Mouse (Mus musculus) CH12.LX (cell line): ENCODE data around the gene Astn2. TPM values are rescaled to one million over a fixed set of nuclear protein-coding genes. Genes with fewer than 3 reads are reported as not detected.

ENCODE experiments used
- DNase-seq: peaks from one replicate; pipeline ENCODE4 v3.0.0-alpha.2; 2013; ENCODE audit errors: extremely low read depth
- H3K27ac ChIP-seq: 2 replicates; pipeline ENCODE4 v1.5.1; 2012; ENCODE audit warnings: low read depth, mild to moderate bottlenecking, control low read depth, moderate library complexity; ENCODE audit not compliant: insufficient read depth
- H3K27me3 ChIP-seq: replicated peaks from 2 replicates; pipeline ENCODE3; 2012; ENCODE audit warnings: inconsistent platforms
- H3K36me3 ChIP-seq, 2 experiments: replicated peaks in 1 of 2; 2 replicates each; pipeline versions ENCODE3 to v1.6.1; 2012; ENCODE audit warnings: inconsistent platforms in 1 of 2, low read length in 1 of 2, mild to moderate bottlenecking in 1 of 2, mixed read lengths in 1 of 2, moderate library complexity in 1 of 2; ENCODE audit not compliant: control insufficient read depth in 1 of 2, insufficient read depth in 1 of 2
- H3K4me1 ChIP-seq, 2 experiments: 2 replicates each; pipeline ENCODE4 v1.6.1; 2012; ENCODE audit warnings: inconsistent platforms in 1 of 2, moderate library complexity in 1 of 2; ENCODE audit not compliant: insufficient read depth in 2 of 2, control insufficient read depth in 1 of 2
- H3K4me2 ChIP-seq: 2 replicates; pipeline ENCODE4 v1.6.1; 2012; ENCODE audit warnings: low read depth, mild to moderate bottlenecking, control low read depth; ENCODE audit not compliant: poor library complexity, insufficient read depth, severe bottlenecking
- H3K4me3 ChIP-seq, 3 experiments: fragments of 150-350 bp in 1 of 3; sonication (generic) in 1 of 3; replicated peaks in 1 of 3; 2 replicates each; pipeline versions ENCODE3 to v1.5.1; 2011 to 2012; ENCODE audit warnings: low read depth in 2 of 3, low read length in 2 of 3, mild to moderate bottlenecking in 2 of 3, moderate library complexity in 2 of 3, control low read depth in 1 of 3, improper control_type of control experiment in 1 of 3, inconsistent platforms in 1 of 3, mixed read lengths in 1 of 3; ENCODE audit not compliant: poor library complexity in 1 of 3
- H3K79me2 ChIP-seq: replicated peaks from 2 replicates; pipeline ENCODE4 v1.6.1; 2012; ENCODE audit warnings: mild to moderate bottlenecking, moderate library complexity; ENCODE audit not compliant: control insufficient read depth, poor library complexity, insufficient read depth, severe bottlenecking; ENCODE audit errors: extremely low read depth
- H3K9ac ChIP-seq: 2 replicates; pipeline ENCODE4 v1.6.1; 2012; ENCODE audit warnings: low read depth, mild to moderate bottlenecking, control low read depth, moderate library complexity; ENCODE audit not compliant: insufficient read depth
- H3K9me3 ChIP-seq: replicated peaks from 2 replicates; pipeline ENCODE3; 2012; ENCODE audit warnings: low read length, inconsistent platforms, mixed read lengths
- BHLHE40 ChIP-seq: IDR thresholded peaks from 2 replicates; pipeline ENCODE4 v1.6.1; 2011; ENCODE audit warnings: mild to moderate bottlenecking, low read depth, low read length, improper control_type of control experiment
- CHD1 ChIP-seq: IDR thresholded peaks from 2 replicates; pipeline ENCODE4 v1.6.1; 2012; ENCODE audit warnings: low read depth, low read length, improper control_type of control experiment, inconsistent platforms
- CHD2 ChIP-seq: IDR thresholded peaks from 2 replicates; pipeline ENCODE4 v1.6.1; 2011; ENCODE audit warnings: low read length, improper control_type of control experiment
- CTCF ChIP-seq, 2 experiments: IDR thresholded peaks in 1 of 2; conservative IDR thresholded peaks in 1 of 2; 2 replicates each; pipeline ENCODE4 v1.5.1; 2011 to 2012; ENCODE audit warnings: low read depth in 2 of 2, low read length in 2 of 2, improper control_type of control experiment in 1 of 2, inconsistent platforms in 1 of 2, mild to moderate bottlenecking in 1 of 2, moderate library complexity in 1 of 2
- ELF1 ChIP-seq: IDR thresholded peaks from 2 replicates; pipeline ENCODE4 v1.6.1; 2014; ENCODE audit warnings: low read depth, mild to moderate bottlenecking, inconsistent platforms, low read length, improper control_type of control experiment
- IRF4 ChIP-seq: IDR thresholded peaks from 2 replicates; pipeline ENCODE4 v1.6.1; 2014; ENCODE audit warnings: low read depth, mild to moderate bottlenecking, inconsistent platforms, low read length, improper control_type of control experiment
- JUN ChIP-seq: IDR thresholded peaks from 2 replicates; pipeline ENCODE4 v1.6.1; 2011; ENCODE audit warnings: low read depth, mild to moderate bottlenecking, low read length, improper control_type of control experiment, moderate library complexity; ENCODE audit not compliant: insufficient read depth
- KAT2A ChIP-seq: IDR thresholded peaks from 2 replicates; pipeline ENCODE4 v1.6.1; 2012; ENCODE audit warnings: low read length, improper control_type of control experiment, inconsistent platforms; ENCODE audit not compliant: insufficient replicate concordance
- MAFK ChIP-seq: IDR thresholded peaks from 2 replicates; pipeline ENCODE4 v1.6.1; 2011; ENCODE audit warnings: low read length, improper control_type of control experiment; ENCODE audit not compliant: insufficient replicate concordance
- MAX ChIP-seq: IDR thresholded peaks from 2 replicates; pipeline ENCODE4 v1.6.1; 2011; ENCODE audit warnings: low read length, improper control_type of control experiment
- MAZ ChIP-seq: IDR thresholded peaks from 2 replicates; pipeline ENCODE4 v1.6.1; 2012; ENCODE audit warnings: low read depth, mild to moderate bottlenecking, inconsistent platforms, low read length, improper control_type of control experiment, moderate library complexity
- MEF2A ChIP-seq: IDR thresholded peaks from 2 replicates; pipeline ENCODE4 v1.6.1; 2014; ENCODE audit warnings: low read depth, mild to moderate bottlenecking, inconsistent platforms, low read length, improper control_type of control experiment, borderline replicate concordance
- MYC ChIP-seq: IDR thresholded peaks from 2 replicates; pipeline ENCODE4 v1.6.1; 2011; ENCODE audit warnings: low read depth, mild to moderate bottlenecking, improper control_type of control experiment, low read length
- NELFE ChIP-seq: IDR thresholded peaks from 2 replicates; pipeline ENCODE4 v1.6.1; 2011; ENCODE audit warnings: low read depth, low read length, improper control_type of control experiment
- PAX5 ChIP-seq: IDR thresholded peaks from 2 replicates; pipeline ENCODE4 v1.6.1; 2012; ENCODE audit warnings: low read length, inconsistent platforms, mixed read lengths
- POLR2AphosphoS2 ChIP-seq: IDR thresholded peaks from 2 replicates; pipeline ENCODE4 v1.6.1; 2011; ENCODE audit warnings: low read depth, low read length, improper control_type of control experiment
- RCOR1 ChIP-seq: conservative IDR thresholded peaks from 2 replicates; pipeline ENCODE4 v1.6.1; 2012; ENCODE audit warnings: low read depth, mild to moderate bottlenecking, inconsistent platforms, low read length, improper control_type of control experiment
- SIN3A ChIP-seq: IDR thresholded peaks from 2 replicates; pipeline ENCODE4 v1.6.1; 2012; ENCODE audit warnings: low read length, improper control_type of control experiment, inconsistent platforms
- SMC3 ChIP-seq: IDR thresholded peaks from 2 replicates; pipeline ENCODE4 v1.6.1; 2011; ENCODE audit warnings: low read depth, low read length, improper control_type of control experiment
- TCF12 ChIP-seq: IDR thresholded peaks from 2 replicates; pipeline ENCODE4 v1.6.1; 2014; ENCODE audit warnings: low read depth, mild to moderate bottlenecking, inconsistent platforms, low read length, improper control_type of control experiment
- UBTF ChIP-seq: IDR thresholded peaks from 2 replicates; pipeline ENCODE4 v1.6.1; 2012; ENCODE audit warnings: low read depth, mild to moderate bottlenecking, inconsistent platforms, low read length, improper control_type of control experiment, moderate library complexity
- USF2 ChIP-seq: conservative IDR thresholded peaks from 2 replicates; pipeline ENCODE4 v1.6.1; 2011; ENCODE audit warnings: low read depth, low read length, improper control_type of control experiment
- ZKSCAN1 ChIP-seq: IDR thresholded peaks from 2 replicates; pipeline ENCODE4 v1.6.1; 2012; ENCODE audit warnings: low read depth, inconsistent platforms, low read length, improper control_type of control experiment, borderline replicate concordance
- ZMIZ1 ChIP-seq: IDR thresholded peaks from 2 replicates; pipeline ENCODE4 v1.6.1; 2012; ENCODE audit warnings: low read depth, mild to moderate bottlenecking, inconsistent platforms, low read length, improper control_type of control experiment
- ZNF384 ChIP-seq: IDR thresholded peaks from 2 replicates; pipeline ENCODE4 v1.6.1; 2012; ENCODE audit warnings: low read depth, low read length, improper control_type of control experiment, inconsistent platforms
- dilution Hi-C: fragments of 300-500 bp; cut with MboI; formaldehyde crosslinking; loops from 2 replicates; pipeline ENCODE4 v1.14.3; 2020; ENCODE audit warnings: low sequenced_read_pairs; ENCODE audit not compliant: extremely low pct_unique_long_range_greater_than_20kb, extremely low pct_ligation_motif_present
- in situ Hi-C: fragments of 300-500 bp; cut with MboI; formaldehyde crosslinking; loops from 3 replicates; pipeline ENCODE4 v1.14.3; 2019; ENCODE audit warnings: low sequenced_read_pairs, low pct_ligation_motif_present, low pct_unique_long_range_greater_than_20kb, mixed read lengths
- polyA plus RNA-seq: library from polyadenylated mRNA; unstranded; fragments of >175 nt; gene quantifications from 2 replicates; pipeline ENCODE4 v1.2.1, GENCODE M21; 2012; ENCODE audit warnings: low read depth; ENCODE audit not compliant: insufficient read length
- total RNA-seq, 2 experiments: library from RNA; depleted of rRNA; stranded (reverse); fragments of 300-350 nt in 1 of 2; fragments of >200 nt in 1 of 2; gene quantifications; 2 replicates each; pipeline ENCODE4 v1.2.3; 2012 to 2014

Gene Astn2
- total RNA-seq (2012; rRNA removed) (not detected in 2 replicates), total RNA-seq (2014; rRNA removed) (not detected in 2 replicates), polyA plus RNA-seq (not detected in 2 replicates)

DNA sequence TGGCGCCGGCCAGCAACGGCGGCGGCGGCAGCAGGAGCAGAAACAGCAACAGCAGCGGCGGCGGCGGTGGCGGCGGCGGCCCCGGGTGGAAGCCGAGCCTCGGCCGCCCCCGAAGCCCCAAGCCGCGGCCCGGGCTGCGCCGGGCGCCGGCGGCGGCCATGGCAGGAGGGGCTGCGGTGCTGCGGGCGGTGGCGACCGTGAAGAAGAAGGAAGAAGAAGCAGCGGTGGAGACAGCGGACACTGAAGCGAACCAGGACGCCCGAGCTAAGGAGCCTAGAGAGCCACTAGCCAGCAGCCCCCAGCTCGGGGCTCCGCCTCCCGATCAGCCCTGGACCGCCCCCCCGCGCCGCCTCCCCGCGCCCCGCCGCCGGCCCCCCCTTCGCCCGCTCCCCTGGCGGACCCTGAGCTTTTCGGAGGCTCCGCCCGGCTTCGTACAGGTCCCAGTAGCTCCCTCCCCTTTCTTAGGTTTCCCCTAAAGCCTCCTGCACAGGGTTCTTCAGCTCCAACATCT, at the start of gene Astn2:
Gene Astn2 (minus strand): TSS at position 411 of the 511 bp plus-strand sequence.
- no peak for TF ChIP-seq JUN
- TF ChIP-seq SMC3 = no peak
- TF ChIP-seq IRF4 = no peak
- no peak for TF ChIP-seq NELFE
- no peak for TF ChIP-seq RCOR1
- no peak for TF ChIP-seq CHD2
- no peak for TF ChIP-seq BHLHE40
- TF ChIP-seq USF2 = no peak
- TF ChIP-seq MAZ = no peak
- no peak for TF ChIP-seq KAT2A
- no peak for TF ChIP-seq ZKSCAN1
- no peak for TF ChIP-seq UBTF
- no peak for TF ChIP-seq CHD1
- no peak for TF ChIP-seq MEF2A
- no peaks in the 10 kb centered on the region for H3K36me3 ChIP-seq
- no peaks in the 10 kb centered on the region for H3K4me1 ChIP-seq
- no peaks in the 10 kb centered on the region for H3K79me2 ChIP-seq
- dilution Hi-C loops = no loop called here
- no peaks in the 10 kb centered on the region for H3K27me3 ChIP-seq
- H3K4me3 ChIP-seq = no peak within 1 kb of the TSS
- H3K9me3 ChIP-seq = peaks cover 64% of the 10 kb centered on the region
- DNase-seq = no peak
- in situ Hi-C loops = no loop called here
- H3K9ac ChIP-seq = no peak within 1 kb of the TSS
- no peak within 1 kb of the TSS for H3K27ac ChIP-seq
- H3K4me2 ChIP-seq = no peak within 1 kb of the TSS

DNA sequence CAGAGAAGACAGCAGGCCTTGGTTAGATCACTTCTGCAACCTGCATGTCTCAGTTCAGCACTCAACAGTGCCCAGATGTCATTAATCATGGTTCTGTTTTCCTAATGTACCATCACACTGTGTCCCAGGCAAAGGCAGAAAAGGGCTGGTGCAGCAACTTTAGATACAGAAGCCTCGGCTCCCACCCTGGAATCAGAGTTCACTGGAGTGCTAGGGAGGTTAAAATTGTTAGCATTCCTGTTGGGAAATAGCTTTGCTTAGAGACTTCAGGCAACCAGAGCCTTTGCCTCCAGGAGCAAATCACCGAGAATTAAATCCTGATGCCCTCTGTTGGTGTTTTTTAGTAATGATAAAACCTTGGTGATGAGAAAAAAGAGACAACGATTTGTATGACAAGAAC, 45.7 kb upstream of the Astn2 start:
- no peaks in the 10 kb centered on the region for H3K27me3 ChIP-seq
- H3K36me3 ChIP-seq = no peaks in the 10 kb centered on the region
- TF ChIP-seq BHLHE40 = no peak
- TF ChIP-seq POLR2AphosphoS2 = no peak
- TF ChIP-seq MAZ = no peak
- no peak for TF ChIP-seq ZKSCAN1
- TF ChIP-seq CHD2 = no peak
- TF ChIP-seq SIN3A = no peak
- no peak for TF ChIP-seq ZNF384
- no peak for TF ChIP-seq MAFK
- no peak for TF ChIP-seq CTCF (conservative IDR thresholded peaks at IDR 0.05 in 1 of 2, IDR thresholded peaks at IDR 0.05 in 1 of 2; ENCODE audit: low read depth in 2 of 2, low read length in 2 of 2)
- no peak for TF ChIP-seq ZMIZ1
- no peak for TF ChIP-seq ELF1
- TF ChIP-seq MEF2A = no peak
- TF ChIP-seq RCOR1 = no peak
- no peak for TF ChIP-seq USF2
- TF ChIP-seq TCF12 = no peak
- TF ChIP-seq MAX = no peak
- no peak for TF ChIP-seq MYC
- TF ChIP-seq PAX5 = no peak
- TF ChIP-seq SMC3 = no peak
- peaks cover 52% of the 10 kb centered on the region for H3K9me3 ChIP-seq
- dilution Hi-C loops (no loop called here), in situ Hi-C loops (no loop called here)
- no peak for DNase-seq
- H3K4me2 ChIP-seq = no peak overlapping the region
- no peaks in the 10 kb centered on the region for H3K4me1 ChIP-seq
- no peak overlapping the region for H3K9ac ChIP-seq
- H3K27ac ChIP-seq = no peak overlapping the region
- H3K4me3 ChIP-seq = no peak overlapping the region
- no peaks in the 10 kb centered on the region for H3K79me2 ChIP-seq
